Mouse (Mus musculus) ES-Bruce4 (cell line): ENCODE data around the gene B3gnt8. TPM values are rescaled to one million over a fixed set of nuclear protein-coding genes. Genes with fewer than 3 reads are reported as not detected.

Experiments
- H3K27ac ChIP-seq: 2 replicates; pipeline ENCODE4 v1.5.1; 2012; ENCODE audit warnings: low read length, inconsistent platforms; ENCODE audit not compliant: insufficient read depth
- H3K27me3 ChIP-seq: 2 replicates; pipeline ENCODE4 v1.6.1; 2012; ENCODE audit warnings: mild to moderate bottlenecking, low read length, inconsistent platforms; ENCODE audit not compliant: control insufficient read depth, poor library complexity, insufficient read depth, severe bottlenecking
- H3K36me3 ChIP-seq: 2 replicates; pipeline ENCODE4 v1.6.1; 2012; ENCODE audit warnings: inconsistent platforms, mild to moderate bottlenecking, low read length, moderate library complexity; ENCODE audit not compliant: control insufficient read depth, poor library complexity, insufficient read depth, severe bottlenecking
- H3K4me1 ChIP-seq: one replicate; pipeline ENCODE4 v1.8.1; 2011; ENCODE audit warnings: low read length; ENCODE audit not compliant: control insufficient read depth, insufficient read depth
- H3K4me3 ChIP-seq: 2 replicates; pipeline ENCODE4 v1.5.1; 2011; ENCODE audit warnings: low read depth, mild to moderate bottlenecking, low read length
- H3K9ac ChIP-seq: 2 replicates; pipeline ENCODE4 v1.6.1; 2012; ENCODE audit warnings: low read depth, mild to moderate bottlenecking, inconsistent platforms; ENCODE audit not compliant: poor library complexity, severe bottlenecking
- H3K9me3 ChIP-seq: replicated peaks from 2 replicates; pipeline ENCODE4 v1.6.1; 2012; ENCODE audit warnings: mild to moderate bottlenecking, low read length, inconsistent platforms; ENCODE audit not compliant: control insufficient read depth, poor library complexity, insufficient read depth, severe bottlenecking
- CTCF ChIP-seq: IDR thresholded peaks from one replicate; pipeline ENCODE4 v1.8.1; 2011; ENCODE audit warnings: low read depth, low read length
- EP300 ChIP-seq: IDR thresholded peaks from 2 replicates; pipeline ENCODE4 v1.6.1; 2011; ENCODE audit warnings: low read depth, low read length; ENCODE audit not compliant: insufficient read depth
- POLR2A ChIP-seq: IDR thresholded peaks from one replicate; pipeline ENCODE4 v1.8.1; 2011; ENCODE audit warnings: low read length; ENCODE audit not compliant: insufficient read depth
- polyA plus RNA-seq: library from polyadenylated mRNA; stranded (reverse); fragments of >200 nt; gene quantifications from 2 replicates; pipeline ENCODE4 v1.2.4, GENCODE M21; 2011; ENCODE audit warnings: low read depth; ENCODE audit not compliant: missing spikeins, insufficient read depth, insufficient read length

B3gnt8 gene
- polyA plus RNA-seq, 1 experiment, result 0.60 TPM

- no peaks in the 10 kb centered on the region for H3K36me3 ChIP-seq
- H3K9me3 ChIP-seq, result no peaks in the 10 kb centered on the region
- no peak overlapping the region for H3K9ac ChIP-seq
- H3K27ac ChIP-seq, result no peak overlapping the region
- H3K27me3 ChIP-seq, result no peaks in the 10 kb centered on the region
- H3K4me1 ChIP-seq, result peaks cover 2% of the 10 kb centered on the region
- no peak overlapping the region for H3K4me3 ChIP-seq
- TF ChIP-seq CTCF (peak; percentile 62), EP300 (no peak), POLR2A (no peak)
Measured at GRCm38 (mm10) chr7:25647574-25648123, 21.2 kb downstream of the B3gnt8 start.

DNA sequence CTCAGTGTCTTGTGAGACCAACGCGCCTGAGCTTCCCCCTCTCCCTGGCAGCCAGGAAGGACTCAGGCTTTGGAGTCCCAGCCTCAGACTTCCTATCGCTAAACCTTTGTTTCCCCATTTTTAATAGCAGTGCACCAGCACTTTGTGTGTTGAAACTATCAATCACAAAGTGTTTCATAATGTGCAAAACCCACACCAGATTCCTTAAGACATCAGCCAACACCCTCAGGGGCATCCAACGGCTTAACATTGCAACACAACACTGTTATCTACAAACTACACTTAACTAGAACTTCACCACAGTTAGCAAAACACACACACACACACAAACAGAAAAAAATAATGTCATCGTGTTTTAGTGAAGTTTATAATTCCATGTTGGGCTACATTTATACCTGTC lies 23.4 kb downstream of the B3gnt8 start:
- Histone ChIP-seq H3K9me3 (no peaks in the 10 kb centered on the region), H3K36me3 (no peaks in the 10 kb centered on the region), H3K9ac (no peak overlapping the region), H3K27me3 (no peaks in the 10 kb centered on the region), H3K4me1 (no peaks in the 10 kb centered on the region), H3K27ac (no peak overlapping the region), H3K4me3 (no peak overlapping the region)
- TF ChIP-seq EP300 (no peak), POLR2A (no peak), CTCF (no peak)

GRCm38 (mm10) chr7:25651281-25651680 lies 24.8 kb downstream of the B3gnt8 start:
- Histone ChIP-seq H3K9me3 (no peaks in the 10 kb centered on the region), H3K4me3 (no peak overlapping the region), H3K4me1 (no peaks in the 10 kb centered on the region), H3K27me3 (no peaks in the 10 kb centered on the region), H3K9ac (no peak overlapping the region), H3K27ac (no peak overlapping the region), H3K36me3 (no peaks in the 10 kb centered on the region)
- TF ChIP-seq POLR2A (no peak), CTCF (no peak), EP300 (no peak)

DNA sequence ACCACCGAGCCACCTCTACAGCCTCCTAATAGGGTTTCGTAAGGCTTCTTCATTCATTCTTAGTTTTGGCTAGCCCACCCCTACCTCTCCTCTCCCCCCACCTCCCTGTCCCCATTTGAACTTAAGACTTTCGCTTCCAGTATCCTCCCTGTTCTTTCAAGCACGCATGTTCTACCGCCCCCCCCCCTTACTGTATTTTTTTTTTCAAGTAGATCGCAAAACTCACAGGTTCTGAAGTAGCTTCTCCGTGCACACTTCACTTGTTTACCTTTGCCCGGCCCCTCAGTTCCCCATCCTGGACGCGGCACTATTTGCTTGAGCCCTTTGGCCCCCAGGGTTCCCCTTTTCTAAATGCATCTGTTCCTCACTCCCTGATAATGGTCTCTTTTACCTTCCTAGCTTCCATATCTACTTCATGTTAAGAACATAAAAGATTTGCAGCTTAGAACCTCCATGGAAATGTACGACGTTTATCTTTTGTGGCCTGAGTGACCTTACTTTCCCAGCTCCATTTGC lies 25.8 kb downstream of the B3gnt8 start:
- no peaks in the 10 kb centered on the region for H3K4me1 ChIP-seq
- no peak for TF ChIP-seq EP300
- no peak for TF ChIP-seq CTCF
- no peak for TF ChIP-seq POLR2A
- H3K27me3 ChIP-seq, result no peaks in the 10 kb centered on the region
- no peak overlapping the region for H3K9ac ChIP-seq
- H3K9me3 ChIP-seq, result no peaks in the 10 kb centered on the region
- H3K4me3 ChIP-seq, result no peak overlapping the region
- no peaks in the 10 kb centered on the region for H3K36me3 ChIP-seq
- H3K27ac ChIP-seq, result no peak overlapping the region

DNA sequence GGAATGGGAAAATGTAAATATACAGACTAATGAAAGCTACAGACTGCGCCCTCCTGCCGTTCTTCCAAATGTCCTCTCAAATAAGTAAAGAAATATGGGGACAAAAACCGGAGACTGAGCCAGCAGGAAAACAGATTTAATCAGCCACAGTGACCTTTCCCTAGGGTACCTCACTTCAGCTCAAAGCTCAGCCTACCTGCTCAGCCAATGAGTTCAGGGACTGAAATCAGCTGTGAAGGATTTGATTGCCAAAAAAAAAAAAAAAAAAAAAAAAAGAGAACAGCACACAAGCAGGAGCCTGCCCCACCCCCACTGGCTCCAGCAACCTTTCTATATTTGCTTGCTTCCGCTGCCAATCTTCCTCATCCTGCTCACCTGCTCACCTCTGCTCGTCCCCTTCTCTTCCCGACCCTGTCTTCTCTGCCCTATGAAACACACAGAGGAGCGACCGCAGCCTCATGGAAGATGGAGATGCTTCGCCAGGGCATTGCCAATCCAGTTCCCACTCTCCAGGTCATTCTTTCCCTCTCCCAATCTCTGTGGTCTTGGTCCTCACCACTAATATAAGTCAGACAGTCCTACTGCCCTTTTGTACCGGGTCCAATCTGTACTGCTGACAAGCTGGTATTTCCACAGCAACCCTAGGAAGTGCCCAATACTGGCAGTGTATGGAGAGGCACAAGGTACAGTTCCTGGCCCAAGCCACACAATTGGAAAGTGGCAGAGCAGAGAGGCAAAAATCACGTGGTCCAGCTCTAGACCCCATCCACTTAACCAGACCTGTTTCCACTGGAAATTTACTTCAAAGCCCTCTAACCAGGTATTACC lies 29.4 kb downstream of the B3gnt8 start:
- no peaks in the 10 kb centered on the region for H3K4me1 ChIP-seq
- TF ChIP-seq POLR2A, result no peak
- TF ChIP-seq EP300, result no peak
- TF ChIP-seq CTCF, result no peak
- peak overlapping the region; percentile 70 for H3K27ac ChIP-seq
- H3K36me3 ChIP-seq, result no peaks in the 10 kb centered on the region; the same call in 1 of the 2 replicates
- H3K27me3 ChIP-seq, result no peaks in the 10 kb centered on the region
- H3K9me3 ChIP-seq, result no peaks in the 10 kb centered on the region
- H3K4me3 ChIP-seq, result no peak overlapping the region
- H3K9ac ChIP-seq, result peak overlapping the region; percentile 21; the same call in 1 of the 2 replicates

- Histone ChIP-seq H3K9me3 (no peaks in the 10 kb centered on the region), H3K36me3 (peaks cover 14% of the 10 kb centered on the region), H3K9ac (peak overlapping the region; percentile 65; the same call in 1 of the 2 replicates), H3K27ac (no peak overlapping the region), H3K4me3 (peak overlapping the region; percentile 81), H3K27me3 (no peaks in the 10 kb centered on the region), H3K4me1 (no peaks in the 10 kb centered on the region)
- no peak for TF ChIP-seq CTCF
- TF ChIP-seq EP300, result no peak
- no peak for TF ChIP-seq POLR2A
Measured at GRCm38 (mm10) chr7:25657785-25658184, 31.3 kb downstream of the B3gnt8 start.
